Mouse (Mus musculus): ENCODE data around the gene Pde10a.

DNA sequence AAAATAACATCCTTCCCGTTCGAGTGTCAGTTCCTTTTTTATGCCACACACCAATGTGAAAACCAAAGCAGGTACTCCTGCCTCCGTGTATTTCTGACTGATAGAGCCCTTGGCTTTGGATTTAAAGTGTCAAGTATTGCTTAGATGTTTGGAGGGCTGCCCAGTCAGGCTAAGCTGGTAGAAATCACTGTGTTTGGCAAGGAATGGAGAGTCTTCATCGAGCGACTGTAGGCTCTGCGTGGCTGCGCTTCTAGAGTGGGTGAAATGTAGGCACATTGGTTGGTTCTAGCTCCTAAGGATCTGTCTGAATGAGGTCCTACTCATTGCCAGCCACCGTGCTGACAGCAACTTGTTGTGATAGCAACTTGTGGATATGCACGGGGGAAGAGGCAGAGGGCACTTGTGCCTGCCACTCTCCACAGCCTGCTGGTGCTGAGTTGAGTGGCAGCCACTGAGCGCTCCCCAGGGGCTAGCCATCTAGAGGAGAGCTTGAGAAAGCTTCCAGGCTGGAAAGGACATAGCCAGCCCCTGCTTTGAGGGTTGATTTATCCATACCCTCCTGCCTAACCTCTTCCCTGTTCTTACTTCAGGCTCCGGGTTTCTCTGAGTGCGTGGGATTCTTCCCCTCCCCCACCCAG is 287.2 kb downstream of the Pde10a start:
- TF ChIP-seq CTCF (IDR thresholded peaks at IDR 0.05; ENCODE audit: extremely low read depth, insufficient read depth, insufficient read length, insufficient replicate concordance) (no peak), POLR2A (IDR thresholded peaks at IDR 0.05; ENCODE audit: low read depth, low read length) (no peak)
